Mouse (Mus musculus): Measurements from ENCODE around the gene Prss36. TPM values are rescaled to one million over a fixed set of nuclear protein-coding genes. Genes with fewer than 3 reads are reported as not detected.

The Prss36 gene
- total and polyA plus RNA-seq, 3 experiments: 1.7 to 5.1 TPM; not detected in 1

- Histone ChIP-seq H3K9ac (ENCODE audit: control insufficient read depth, low read depth, low read length, poor library complexity, severe bottlenecking) (no peak overlapping the region), H3K4me3 (ENCODE audit: control insufficient read depth in 1 of 2, insufficient read depth in 1 of 2, low read depth in 2 of 2, low read length in 2 of 2) (no peak overlapping the region)
- TF ChIP-seq POLR2A (IDR thresholded peaks at IDR 0.05; ENCODE audit: control insufficient read depth in 1 of 2, insufficient read depth in 1 of 2, low read depth in 1 of 2, low read length in 2 of 2, poor library complexity in 1 of 2) (peak in 1 of 2 experiments; percentile 6; a peak in 1 of 4 replicates), BHLHE40 (IDR thresholded peaks at IDR 0.05; ENCODE audit: borderline replicate concordance, low read depth, low read length) (no peak), GATA1 (IDR thresholded peaks at IDR 0.05; ENCODE audit: low read depth, low read length) (no peak), CHD2 (IDR thresholded peaks at IDR 0.05; ENCODE audit: low read length) (no peak), USF1 (IDR thresholded peaks at IDR 0.05; ENCODE audit: low read depth, low read length) (no peak), MYB (IDR thresholded peaks at IDR 0.05; ENCODE audit: low read depth, low read length) (no peak), ZMIZ1 (IDR thresholded peaks at IDR 0.05; ENCODE audit: low read depth, low read length) (no peak), MXI1 (IDR thresholded peaks at IDR 0.05; ENCODE audit: low read depth, low read length) (no peak)
Measured at GRCm38 (mm10) chr7:127928596-127928995, 17.9 kb downstream of the Prss36 start.

GRCm38 (mm10) chr7:127927726-127928125, 18.8 kb downstream of the Prss36 start:
- Histone ChIP-seq H3K79me2 (ENCODE audit: control insufficient read depth, insufficient read depth, low read length, poor library complexity) (no peaks in the 10 kb centered on the region), H3K27me3 (ENCODE audit: control insufficient read depth in 1 of 2, insufficient read depth in 2 of 2, low read length in 2 of 2) (no peaks in the 10 kb centered on the region), H3K9me3 (replicated peaks; ENCODE audit: insufficient read depth, low read length) (no peaks in the 10 kb centered on the region), H3K4me1 (ENCODE audit: control insufficient read depth in 1 of 2, insufficient read depth in 2 of 2, low read length in 2 of 2) (peaks cover 0 to 15% of the 10 kb centered on the region in 2 experiments; a peak in 2 of 4 replicates), H3K36me3 (ENCODE audit: control insufficient read depth in 1 of 2, insufficient read depth in 2 of 2, low read length in 2 of 2) (peaks cover 2 to 4% of the 10 kb centered on the region in 2 experiments), H3K9ac (ENCODE audit: control insufficient read depth, low read depth, low read length, poor library complexity, severe bottlenecking) (no peak overlapping the region), H3K27ac (ENCODE audit: control insufficient read depth, low read depth, low read length) (no peak overlapping the region), H3K4me3 (ENCODE audit: control insufficient read depth in 1 of 2, insufficient read depth in 1 of 2, low read depth in 2 of 2, low read length in 2 of 2) (no peak overlapping the region)
- DNase-seq (ENCODE audit: low read depth, low spot score): no peak
- TF ChIP-seq POLR2AphosphoS2 (IDR thresholded peaks at IDR 0.05; ENCODE audit: low read length) (no peak), TCF12 (IDR thresholded peaks at IDR 0.05; ENCODE audit: low read depth, low read length) (no peak), TBP (IDR thresholded peaks at IDR 0.05; ENCODE audit: low read depth, low read length) (no peak), JUND (IDR thresholded peaks at IDR 0.05; ENCODE audit: low read depth, low read length) (no peak), SIN3A (IDR thresholded peaks at IDR 0.05; ENCODE audit: low read length) (no peak), MEF2A (IDR thresholded peaks at IDR 0.05; ENCODE audit: extremely low read depth, insufficient replicate concordance, low read depth, low read length, poor library complexity, severe bottlenecking) (no peak), TAL1 (IDR thresholded peaks at IDR 0.05; ENCODE audit: low read length) (no peak), ETS1 (IDR thresholded peaks at IDR 0.05; ENCODE audit: low read depth, low read length) (no peak), E2F4 (IDR thresholded peaks at IDR 0.05; ENCODE audit: borderline replicate concordance, low read depth, low read length) (no peak), RAD21 (IDR thresholded peaks at IDR 0.05; ENCODE audit: low read depth, low read length) (no peak), NELFE (IDR thresholded peaks at IDR 0.05; ENCODE audit: low read depth, low read length) (no peak), MAX (IDR thresholded peaks at IDR 0.05; ENCODE audit: low read length) (no peak), POLR2A (IDR thresholded peaks at IDR 0.05; ENCODE audit: control insufficient read depth in 1 of 2, insufficient read depth in 1 of 2, low read depth in 1 of 2, low read length in 2 of 2, poor library complexity in 1 of 2) (no peak; a peak in 1 of 4 replicates), MAZ (IDR thresholded peaks at IDR 0.05; ENCODE audit: low read depth, low read length) (no peak), CTCF (IDR thresholded peaks at IDR 0.05 in 2 of 3, conservative IDR thresholded peaks at IDR 0.05 in 1 of 3; ENCODE audit: control insufficient read depth in 1 of 3, insufficient read depth in 1 of 3, low read depth in 2 of 3, low read length in 3 of 3, poor library complexity in 1 of 3, severe bottlenecking in 1 of 3) (no peak), EP300 (IDR thresholded peaks at IDR 0.05; ENCODE audit: low read depth in 1 of 2, low read length in 2 of 2) (no peak), RCOR1 (IDR thresholded peaks at IDR 0.05; ENCODE audit: low read depth, low read length) (no peak)

More at GRCm38 (mm10) chr7:127928596-127928995, 17.9 kb downstream of the Prss36 start:
- Histone ChIP-seq H3K4me1 (ENCODE audit: control insufficient read depth in 1 of 2, insufficient read depth in 2 of 2, low read length in 2 of 2) (peaks cover 0 to 15% of the 10 kb centered on the region in 2 experiments; a peak in 2 of 4 replicates), H3K79me2 (ENCODE audit: control insufficient read depth, insufficient read depth, low read length, poor library complexity) (no peaks in the 10 kb centered on the region), H3K9me3 (replicated peaks; ENCODE audit: insufficient read depth, low read length) (no peaks in the 10 kb centered on the region), H3K36me3 (ENCODE audit: control insufficient read depth in 1 of 2, insufficient read depth in 2 of 2, low read length in 2 of 2) (peaks cover 2 to 4% of the 10 kb centered on the region in 2 experiments), H3K27ac (ENCODE audit: control insufficient read depth, low read depth, low read length) (no peak overlapping the region; the same call in 1 of the 2 replicates), H3K27me3 (ENCODE audit: control insufficient read depth in 1 of 2, insufficient read depth in 2 of 2, low read length in 2 of 2) (no peaks in the 10 kb centered on the region)
- DNase-seq (ENCODE audit: low read depth, low spot score): no peak

Measured in MEL (cell line).